Mouse (Mus musculus) kidney, adult 2 months (tissue): ENCODE results near the gene Apol8.

Experiments
- CTCF ChIP-seq: fragments of 200-500 bp; conservative IDR thresholded peaks from 2 replicates; pipeline ENCODE4 v1.5.1; 2011; ENCODE audit warnings: low read depth, mild to moderate bottlenecking, control low read depth, low read length, moderate library complexity, mixed read lengths; ENCODE audit not compliant: insufficient read depth, insufficient read length
- POLR2A ChIP-seq: fragments of 200-500 bp; IDR thresholded peaks from one replicate; pipeline ENCODE4 v1.6.1; 2011; ENCODE audit warnings: low read depth, low read length, control low read depth

- no peak for TF ChIP-seq CTCF
- TF ChIP-seq POLR2A, result no peak
These were observed 4.3 kb upstream of the Apol8 start for GRCm38 (mm10) chr15:77761083-77761482.
